Mouse (Mus musculus): ENCODE data around the gene Zfp383.
"Not testable (repeated sequence)": the region's sequence is repeated elsewhere in the genome, so short reads cannot be mapped to it uniquely, and the experiment has no call there.

Gene Zfp383

DNA sequence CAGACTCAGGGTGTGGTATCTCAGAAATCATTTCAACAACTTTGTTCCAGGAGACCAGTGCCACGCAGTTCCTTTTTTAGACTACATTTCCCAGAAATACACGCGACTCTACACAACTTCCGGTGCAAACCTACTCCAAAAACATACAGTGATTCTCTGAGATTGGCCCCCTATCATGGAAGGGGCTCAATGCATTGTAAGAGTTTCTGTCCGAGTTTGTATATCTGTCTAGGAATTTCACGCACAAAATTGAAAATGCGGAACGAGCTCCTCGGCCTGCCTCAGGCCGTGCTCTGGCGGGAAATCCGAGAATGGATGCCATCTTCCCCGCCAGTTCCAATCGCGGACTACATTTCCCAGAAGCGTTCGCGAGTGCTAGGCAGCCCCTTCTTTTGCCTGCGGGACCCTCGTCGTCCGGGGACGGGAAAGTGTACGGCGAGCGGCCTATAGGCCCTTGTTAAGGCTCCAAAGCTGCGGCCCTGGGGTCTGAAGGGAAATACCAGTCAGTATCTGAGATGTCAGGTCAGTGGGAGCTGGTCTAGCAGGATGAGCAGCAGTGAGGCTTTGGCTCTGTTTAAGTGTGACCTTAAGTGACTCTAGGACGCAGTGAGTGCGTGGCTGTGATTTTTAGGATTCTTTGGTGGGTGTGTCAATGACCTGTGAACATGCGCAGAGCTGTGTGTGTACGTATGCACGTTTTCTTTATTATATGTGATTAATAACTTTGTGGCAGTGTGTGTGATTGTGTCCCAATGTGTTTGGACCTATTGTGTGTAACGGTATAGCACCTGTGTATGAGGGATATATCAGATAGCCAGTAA is at the start of gene Zfp383:
TSS of gene Zfp383 (plus strand) at position 94 of the 821 bp plus-strand sequence.
- in situ Hi-C loops (cut with MseI, MboI) = no loop called here

DNA sequence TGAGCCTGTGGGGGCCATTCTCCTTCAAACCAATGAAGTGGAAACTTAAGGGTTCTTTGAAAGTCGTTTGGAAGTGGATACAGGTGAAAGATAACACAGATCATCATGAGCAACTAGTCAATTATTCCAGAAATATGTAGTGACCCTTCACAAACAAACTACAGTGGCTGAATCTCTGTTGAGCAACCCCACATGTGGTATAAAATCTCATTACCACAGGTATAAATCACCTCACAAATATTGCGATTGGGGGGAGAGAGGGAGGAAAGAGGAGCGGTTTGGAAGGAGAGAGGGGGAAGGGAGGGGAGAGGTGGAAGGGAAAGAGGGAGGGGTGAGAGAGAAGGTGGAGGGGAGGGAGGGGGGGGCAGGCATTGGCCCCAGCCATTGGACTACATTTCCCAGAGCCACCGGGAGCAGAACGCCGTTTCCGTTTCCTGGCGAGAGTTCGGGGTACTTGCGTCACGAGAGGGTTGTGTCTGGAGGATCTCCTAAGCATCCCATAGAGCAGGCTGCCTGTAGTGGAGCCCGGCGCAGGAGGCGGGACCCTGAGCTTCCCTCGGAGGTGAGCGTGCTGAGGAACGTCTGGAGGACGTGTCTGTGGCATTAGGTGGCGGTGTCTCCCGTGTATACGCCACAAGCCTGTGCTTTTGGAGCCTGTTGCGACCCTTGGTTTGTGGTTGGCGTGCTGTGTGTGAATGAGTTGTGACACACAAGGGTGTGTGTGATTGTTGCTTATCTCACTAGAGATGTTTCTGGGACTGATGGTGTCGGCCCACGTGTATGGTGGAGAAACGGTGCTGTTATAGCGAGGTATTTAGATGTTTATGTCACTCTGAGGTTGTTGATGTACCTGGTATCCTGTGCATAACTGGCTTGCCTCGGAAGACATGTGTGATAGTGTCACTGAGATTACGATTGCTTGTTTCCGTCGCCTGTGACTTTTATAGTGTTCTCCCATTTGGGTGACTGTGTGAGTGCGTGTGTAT is 48.2 kb upstream of the Zfp383 start, which contains the start of gene Zfp420:
TSS of gene Zfp420 (plus strand) at position 448 of the 986 bp plus-strand sequence.
- in situ Hi-C loops (cut with MseI, MboI) = no loop called here

DNA sequence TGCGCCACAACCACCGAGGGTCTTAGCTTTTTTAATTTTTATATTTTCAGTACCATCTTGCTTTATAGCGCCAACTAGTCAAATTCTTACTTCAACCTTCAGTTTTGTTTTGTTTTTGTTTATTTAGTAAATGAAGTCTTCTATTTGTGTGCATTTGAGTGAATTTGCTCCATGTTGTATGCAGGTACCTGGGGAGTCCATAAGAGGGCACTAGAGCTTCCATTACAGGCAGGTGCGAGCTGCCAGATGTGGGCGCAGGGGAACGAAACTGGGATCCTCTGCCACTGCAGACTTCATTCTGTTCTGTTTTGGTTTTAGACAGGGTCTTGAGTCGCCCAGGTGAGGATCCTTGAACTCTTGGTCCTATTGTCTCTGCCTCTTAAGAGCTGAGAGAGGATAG is 46.4 kb upstream of the Zfp383 start:
- in situ Hi-C loops (cut with MseI, MboI) = no loop called here

DNA sequence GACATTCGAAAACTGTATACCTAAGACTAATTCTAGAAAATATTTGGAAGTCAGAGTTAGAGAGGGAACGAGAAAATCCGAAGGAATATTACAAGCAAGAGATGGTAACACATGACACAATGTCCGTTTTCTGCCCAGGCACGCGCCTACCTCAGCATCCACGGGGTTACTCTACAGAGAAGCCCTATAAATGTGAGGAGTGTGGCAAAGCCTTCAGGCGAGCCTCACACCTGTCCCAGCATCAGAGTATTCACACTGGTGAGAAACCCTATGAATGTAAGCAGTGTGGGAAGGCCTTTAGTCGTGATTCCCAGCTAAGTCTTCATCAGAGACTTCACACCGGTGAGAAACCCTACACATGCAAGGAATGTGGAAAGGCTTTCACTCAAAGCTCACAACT is 33.8 kb upstream of the Zfp383 start:
- in situ Hi-C loops (cut with MseI, MboI) = no loop called here

DNA sequence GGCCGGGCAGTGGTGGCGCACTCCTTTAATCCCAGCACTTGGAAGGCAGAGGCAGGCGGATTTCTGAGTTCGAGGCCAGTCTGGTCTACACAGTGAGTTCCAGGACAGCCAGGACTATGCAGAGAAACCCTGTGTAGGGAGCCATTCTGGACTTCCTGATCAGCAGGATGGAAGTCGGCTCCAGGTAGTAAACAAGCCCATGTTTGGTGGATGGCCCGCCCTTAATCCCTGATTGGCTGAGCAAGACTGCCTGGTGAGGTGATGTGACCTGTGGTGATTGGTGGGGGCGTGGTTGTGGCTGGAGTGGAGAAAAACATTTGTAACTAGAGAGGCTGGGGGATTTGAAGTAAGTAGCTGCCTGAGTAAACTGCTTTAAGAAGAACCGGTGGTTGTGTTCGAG is 30.5 kb upstream of the Zfp383 start:
- in situ Hi-C loops (cut with MseI, MboI) = not testable (repeated sequence)

DNA sequence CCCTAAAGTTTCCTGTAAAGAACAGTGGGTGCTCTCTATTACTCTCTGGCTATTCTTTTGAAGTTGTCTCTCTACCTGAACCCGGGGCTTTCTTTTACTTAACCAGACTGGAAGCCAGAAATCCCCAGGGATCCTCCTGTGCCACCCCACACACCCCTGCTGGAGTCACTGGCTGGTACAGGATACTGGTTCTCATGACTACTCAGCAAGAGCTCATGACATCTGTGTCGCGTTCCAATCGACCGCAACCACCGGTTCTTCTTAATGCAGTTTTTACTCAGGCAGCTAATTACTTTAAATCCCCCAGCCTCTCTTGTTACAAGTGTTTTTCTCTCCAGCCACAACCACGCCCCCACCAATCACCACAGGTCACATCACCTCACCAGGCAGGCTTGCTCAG is 28.0 kb upstream of the Zfp383 start:
- in situ Hi-C loops (cut with MseI, MboI) = no loop called here

DNA sequence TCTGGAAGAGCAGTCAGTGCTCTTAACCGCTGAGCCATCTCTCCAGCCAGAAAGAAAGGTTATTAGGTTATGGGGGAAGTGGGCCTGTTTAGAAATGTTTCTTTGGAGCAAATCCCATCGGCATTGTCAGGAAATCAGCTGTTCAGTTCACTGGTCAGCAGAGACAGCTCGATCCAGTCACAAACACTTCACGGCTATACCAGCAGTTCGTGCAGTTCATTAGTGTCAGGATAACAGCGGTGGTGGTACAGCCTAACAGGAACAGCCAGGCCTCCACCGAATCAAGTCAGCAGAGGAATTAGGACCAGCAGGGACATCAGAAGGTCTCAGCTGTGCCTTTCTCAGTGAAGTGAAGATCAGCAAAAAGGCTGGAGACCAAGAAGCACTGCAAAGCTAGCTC is 27.1 kb upstream of the Zfp383 start:
- in situ Hi-C loops (cut with MseI, MboI) = no loop called here

DNA sequence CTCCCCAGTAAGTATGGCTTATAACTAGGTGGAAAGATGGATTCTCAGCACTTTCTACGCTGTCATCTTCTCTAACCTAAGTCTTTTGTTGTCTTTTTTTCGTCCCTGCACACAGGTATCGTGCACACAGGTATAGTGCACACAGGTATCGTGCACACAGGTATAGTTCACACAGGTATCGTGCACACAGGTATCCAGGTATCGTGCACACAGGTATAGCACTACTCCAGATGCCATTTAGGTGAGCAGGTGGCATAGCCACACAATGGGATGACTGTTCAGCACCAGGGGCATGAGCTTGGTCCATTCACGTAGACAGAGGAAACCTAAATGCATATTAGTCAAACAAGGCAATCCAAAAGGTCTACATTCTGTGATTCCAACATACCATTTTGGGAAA is 17.5 kb upstream of the Zfp383 start:
- in situ Hi-C loops (cut with MseI, MboI) = no loop called here

DNA sequence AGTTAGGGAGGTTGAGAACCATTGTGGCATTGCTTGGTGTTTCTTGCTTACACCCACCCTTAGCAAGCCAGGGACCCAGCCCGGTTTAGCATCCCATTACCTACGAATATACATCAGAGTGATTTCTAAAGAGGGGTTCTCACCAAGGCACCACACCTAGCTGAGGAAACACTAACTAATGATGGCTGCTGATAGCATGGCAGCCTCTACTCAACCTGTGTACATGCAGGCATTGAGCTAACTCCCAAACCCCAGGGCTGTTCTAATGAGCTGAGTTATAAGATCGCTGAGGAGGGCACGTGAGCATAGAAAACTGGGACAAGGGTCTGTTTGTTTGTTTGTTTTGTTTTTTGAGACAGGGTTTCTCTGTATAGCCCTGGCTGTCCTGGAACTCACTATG is 15.3 kb upstream of the Zfp383 start:
- in situ Hi-C loops (cut with MseI, MboI) = no loop called here

DNA sequence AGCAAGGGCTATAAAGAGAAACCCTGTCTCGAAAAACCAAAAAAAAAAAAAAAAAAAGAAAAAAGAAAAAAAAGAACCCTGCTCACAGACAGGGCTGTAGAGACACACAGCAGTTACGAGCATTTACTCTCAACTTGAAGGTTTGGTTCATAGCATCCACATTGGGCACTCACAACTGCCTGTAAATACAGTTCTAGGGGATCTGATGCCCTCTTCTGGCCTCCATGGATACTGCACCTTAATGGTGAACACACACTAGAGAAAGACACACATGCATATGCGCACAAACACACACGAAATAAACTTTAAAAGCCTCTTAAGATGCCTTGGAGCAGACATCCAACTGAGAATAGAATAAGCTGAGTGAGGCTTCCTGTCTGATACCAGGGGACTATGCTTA is 9.7 kb upstream of the Zfp383 start:
- in situ Hi-C loops (cut with MseI, MboI) = no loop called here

DNA sequence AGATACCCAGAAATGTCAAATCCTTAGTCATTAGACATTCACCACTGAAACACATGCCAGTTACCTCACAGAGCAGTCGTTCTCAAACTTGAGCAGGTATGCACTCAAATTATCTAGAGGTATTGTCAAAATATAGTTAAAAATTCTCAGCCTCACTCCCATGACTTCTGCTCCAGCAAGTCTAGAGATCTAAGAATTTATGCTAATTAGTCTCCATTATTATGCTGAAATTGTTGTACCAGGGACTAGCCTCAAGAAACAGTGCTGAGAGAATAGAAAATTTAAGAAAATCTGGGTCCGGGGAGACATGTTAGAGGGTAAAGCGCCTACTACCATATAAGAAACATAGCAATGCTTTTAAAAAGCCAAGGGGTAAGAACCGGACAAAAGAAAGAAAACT is 3.9 kb upstream of the Zfp383 start:
- in situ Hi-C loops (cut with MseI, MboI) = no loop called here

DNA sequence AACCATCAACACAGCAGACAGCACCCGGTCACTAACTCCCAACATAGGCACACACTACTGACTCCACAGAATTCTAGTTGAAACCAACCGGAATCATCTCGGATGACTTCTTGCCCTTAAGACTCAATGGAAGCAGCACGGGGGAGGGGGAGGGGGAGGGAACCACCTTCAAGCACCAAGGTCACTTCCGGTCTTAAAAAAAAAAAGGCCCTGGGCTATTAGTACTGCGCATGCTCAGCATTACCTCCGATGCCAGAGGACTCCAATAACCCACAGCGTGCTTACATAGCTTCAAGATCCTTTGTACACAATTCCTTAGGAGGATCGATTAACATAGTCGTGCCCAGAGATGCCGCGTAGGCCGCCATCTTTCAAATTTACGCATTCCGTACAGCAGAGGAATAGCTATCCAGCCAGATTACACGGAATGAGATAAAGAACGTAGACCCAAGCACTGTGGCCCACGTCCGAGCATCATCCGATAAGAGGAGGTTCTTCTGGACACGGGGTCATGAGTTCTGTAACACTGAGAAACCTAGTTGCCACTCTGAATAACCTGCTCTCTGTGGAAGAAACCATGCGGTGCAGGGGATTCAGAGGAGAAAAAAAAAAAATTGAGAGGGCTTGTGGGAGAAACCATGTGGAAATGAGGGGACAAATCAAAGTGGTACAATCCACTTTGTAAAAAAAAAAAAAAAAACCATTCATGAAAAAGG is 1.9 kb upstream of the Zfp383 start, which contains the start of gene Zfp27:
TSS of gene Zfp27 (minus strand) at position 607 of the 716 bp plus-strand sequence.
- in situ Hi-C loops (cut with MseI, MboI) = no loop called here

DNA sequence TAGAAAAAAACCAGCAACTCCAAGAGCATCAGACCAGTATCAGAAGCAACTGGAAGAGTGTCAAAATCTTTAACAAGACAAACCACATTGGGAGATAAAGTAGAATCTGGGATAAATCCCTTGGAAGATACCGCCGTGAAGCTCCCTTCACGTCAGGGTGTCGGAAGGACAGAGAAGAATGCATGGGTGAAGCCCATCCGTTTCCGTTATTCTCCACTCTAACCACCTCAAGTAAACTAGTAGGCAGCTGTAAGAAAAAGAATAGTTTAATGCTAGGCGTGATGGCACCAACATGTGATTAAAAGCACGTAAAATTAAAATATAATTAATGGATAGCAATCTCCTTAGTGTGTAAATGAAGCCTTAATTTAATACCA is 1.4 kb upstream of the Zfp383 start:
- in situ Hi-C loops (cut with MseI, MboI) = no loop called here

DNA sequence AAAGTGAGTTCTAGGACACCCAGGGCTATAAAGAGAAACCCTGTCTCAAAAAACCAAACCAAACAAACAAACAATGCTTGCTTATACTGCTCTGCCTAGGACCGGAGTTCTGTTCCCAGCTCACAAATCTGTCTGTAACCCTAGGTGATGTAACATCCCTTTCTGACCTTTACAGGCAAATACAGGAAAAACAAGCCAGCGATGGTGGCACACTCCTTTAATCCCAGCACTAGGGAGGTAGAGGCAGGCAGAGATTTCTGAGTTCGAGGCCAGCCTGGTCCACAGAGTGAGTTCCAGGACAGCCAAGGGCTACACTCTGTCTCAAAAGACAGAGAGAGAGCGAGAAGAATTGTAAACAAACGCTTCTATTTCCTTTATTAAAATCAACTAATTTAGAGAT is 817 bp upstream of the Zfp383 start:
- in situ Hi-C loops (cut with MseI, MboI) = no loop called here

DNA sequence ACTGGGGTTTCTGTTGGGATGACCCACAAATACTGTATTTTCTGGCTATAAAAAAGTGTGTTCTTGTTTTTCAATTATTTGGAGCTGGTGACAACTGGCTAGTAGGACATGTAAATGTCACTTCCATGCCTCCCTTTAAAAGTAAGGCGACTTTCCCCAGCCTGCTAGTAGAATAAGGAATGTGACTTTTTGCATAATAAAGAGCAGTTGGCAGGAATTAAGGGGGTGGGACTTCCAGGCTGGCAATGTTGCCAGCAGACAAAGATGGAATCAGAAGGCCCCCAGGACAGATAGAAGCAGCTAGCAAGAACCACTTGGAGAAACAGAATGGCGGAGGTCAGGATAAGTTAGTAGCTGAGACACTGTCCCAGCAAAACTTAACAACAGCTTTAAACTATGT is 2.2 kb downstream of the Zfp383 start:
- in situ Hi-C loops (cut with MseI, MboI) = no loop called here

DNA sequence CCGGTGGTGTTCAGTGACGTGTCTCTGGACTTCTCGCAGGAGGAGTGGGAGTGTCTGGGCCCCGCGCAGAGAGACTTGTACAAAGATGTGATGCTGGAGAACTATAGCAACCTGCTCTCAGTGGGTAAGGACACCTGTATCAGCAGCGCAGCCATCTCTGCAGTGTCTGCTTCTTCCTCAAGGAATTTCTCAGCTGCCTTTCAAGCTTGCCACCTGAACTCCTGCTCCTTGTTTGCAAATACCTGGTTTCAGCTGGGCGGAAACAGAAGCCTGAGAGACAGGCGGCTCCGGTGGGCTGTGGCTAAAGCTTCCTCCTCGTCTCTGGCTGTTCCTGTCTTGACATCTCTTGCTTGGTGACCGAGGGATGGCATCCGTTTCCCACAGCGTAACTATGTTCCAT is 4.1 kb downstream of the Zfp383 start:
- in situ Hi-C loops (cut with MseI, MboI) = no loop called here

DNA sequence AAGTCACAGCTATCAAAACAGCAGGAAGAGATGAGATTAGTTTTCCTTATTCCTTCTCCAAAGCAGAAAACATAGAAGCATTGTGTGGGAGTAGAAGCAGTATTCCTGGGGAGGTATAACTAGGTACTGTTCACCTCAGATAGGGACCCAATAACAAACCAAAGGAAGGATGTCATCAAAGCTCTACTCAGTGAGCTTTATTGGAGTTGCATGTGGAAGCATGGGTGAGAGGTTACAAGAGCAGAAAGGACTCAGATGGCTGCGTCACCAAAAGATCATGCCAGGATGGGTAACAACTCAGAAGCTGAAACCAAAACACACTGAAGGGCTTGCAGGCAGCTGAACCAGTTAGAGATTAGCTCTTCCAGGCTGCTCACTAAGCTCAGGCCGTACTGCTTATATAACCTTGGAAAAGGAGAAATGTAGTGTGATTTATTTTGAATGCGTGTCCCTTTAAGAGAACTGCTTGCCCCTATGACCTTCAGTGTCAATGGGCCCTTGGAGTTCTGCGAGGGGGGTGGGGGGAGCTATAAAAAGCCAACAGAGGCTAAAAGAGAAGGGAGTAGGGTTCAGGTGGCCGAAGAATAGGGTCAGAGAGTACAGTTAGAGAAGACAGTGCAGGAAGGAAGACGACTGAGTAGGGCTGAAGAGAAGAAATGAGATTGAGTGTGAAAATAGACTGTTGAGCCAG is 9.5 kb downstream of the Zfp383 start:
- in situ Hi-C loops (cut with MseI, MboI) = no loop called here

DNA sequence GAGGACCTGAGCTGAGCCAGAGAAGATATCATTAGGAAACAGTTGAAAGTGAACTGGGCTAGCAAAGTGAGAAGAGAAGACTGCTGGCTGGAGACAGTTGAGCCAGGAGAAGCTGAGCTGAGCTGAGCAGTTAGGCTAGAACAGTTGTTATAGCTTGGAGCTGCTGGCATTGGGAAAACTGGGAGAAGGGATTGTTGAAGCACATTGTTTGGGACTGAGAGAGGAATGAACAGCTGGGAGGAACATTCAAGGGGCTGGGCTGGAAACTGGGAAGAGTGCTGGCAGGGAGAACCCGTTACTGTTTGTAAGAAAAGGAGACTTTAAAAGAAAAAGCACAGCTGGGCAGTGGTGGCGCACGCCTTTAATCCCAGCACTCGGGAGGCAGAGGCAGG is 10.0 kb downstream of the Zfp383 start:
- in situ Hi-C loops (cut with MseI, MboI) = no loop called here

DNA sequence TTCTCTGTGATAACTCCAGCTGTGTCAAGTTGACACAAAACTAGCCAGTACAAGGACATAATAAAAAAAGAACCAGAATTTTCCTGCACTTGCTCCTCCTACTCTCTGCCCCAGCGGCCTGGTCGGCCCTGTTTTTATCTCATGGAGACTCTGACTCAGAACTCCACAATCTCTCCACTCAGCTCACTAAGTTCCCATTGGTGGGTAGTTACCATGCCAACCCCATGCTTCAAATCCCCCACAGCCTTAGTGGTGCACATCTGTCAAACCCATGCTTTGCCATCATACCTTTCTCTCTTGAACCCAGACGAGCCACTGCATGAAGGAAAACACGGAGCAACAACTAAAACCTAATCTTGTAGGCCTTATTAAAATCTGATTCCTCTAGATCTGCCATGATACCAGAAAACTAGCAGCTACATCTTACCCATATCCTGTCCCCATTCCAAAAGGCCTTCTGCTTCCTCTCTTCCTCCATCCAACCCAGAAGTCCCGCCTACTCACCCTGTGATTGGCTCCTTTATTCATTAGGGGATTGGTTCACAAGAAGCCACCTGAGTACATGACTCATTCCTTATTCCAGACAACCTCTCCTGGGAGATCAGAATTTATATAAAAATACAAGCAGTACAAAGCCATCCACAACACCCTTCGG is 13.5 kb downstream of the Zfp383 start:
- in situ Hi-C loops (cut with MseI, MboI) = no loop called here

DNA sequence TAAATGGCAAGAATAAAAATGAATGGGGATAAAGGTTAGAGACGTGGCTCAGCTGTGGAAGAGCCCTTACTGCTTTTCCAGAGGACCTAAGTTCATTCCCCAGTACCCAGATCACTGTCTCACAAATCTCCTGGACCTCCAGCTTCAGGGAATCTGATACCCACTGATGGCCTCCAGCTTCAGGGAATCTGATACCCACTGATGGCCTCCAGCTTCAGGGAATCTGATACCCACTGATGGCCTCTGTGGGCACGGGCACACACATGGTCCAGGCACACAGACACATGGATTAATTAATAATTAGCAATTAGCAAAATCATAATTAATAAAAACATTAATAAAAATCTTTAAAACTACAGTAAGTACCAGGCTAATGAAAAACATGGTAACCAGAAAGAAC is 14.8 kb downstream of the Zfp383 start:
- in situ Hi-C loops (cut with MseI, MboI) = no loop called here

DNA sequence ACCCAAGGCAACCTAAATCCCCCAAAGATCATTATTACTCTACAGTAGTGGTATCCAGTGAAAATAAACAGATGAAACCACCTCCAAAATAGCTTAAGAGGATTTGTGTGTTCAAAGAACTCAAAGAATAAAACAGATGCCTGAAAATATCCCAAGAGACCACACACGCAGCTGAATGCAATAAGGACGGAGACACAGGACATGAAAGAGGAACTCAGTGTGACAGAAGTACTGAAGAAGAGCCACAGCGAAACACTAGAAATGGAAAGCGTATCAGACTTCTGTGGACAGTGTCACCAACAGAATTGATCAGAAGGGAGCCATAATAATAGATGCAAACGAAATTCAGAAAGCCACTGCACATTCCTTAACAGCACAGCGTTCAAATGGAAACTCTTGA is 30.8 kb downstream of the Zfp383 start:
- in situ Hi-C loops (cut with MseI, MboI) = no loop called here
